Mouse (Mus musculus) CD8-positive naive resting alpha-beta T cell, adult 2 months (primary cell): ENCODE data around the gene Gm17428.
A peak's percentile ranks its signal among the peaks of the same experiment; 100 is the strongest.
"Not testable (repeated sequence)": the region's sequence is repeated elsewhere in the genome, so short reads cannot be mapped to it uniquely, and the experiment has no call there.

Source experiments
- DNase-seq, 2 experiments: peaks; one replicate each; pipeline ENCODE4 v3.0.0; 2022; ENCODE audit warnings: low read depth in 2 of 2, low spot score in 2 of 2

Gm17428 gene

GRCm38 (mm10) chr14:54976633-54977032 lies at the start of gene Gm17428:
Gene Gm17428 (plus strand): TSS chr14:54976933.
- no peak for DNase-seq

- no peak for DNase-seq
Measured at GRCm38 (mm10) chr14:54927296-54927695, 49.4 kb upstream of the Gm17428 start.

DNA sequence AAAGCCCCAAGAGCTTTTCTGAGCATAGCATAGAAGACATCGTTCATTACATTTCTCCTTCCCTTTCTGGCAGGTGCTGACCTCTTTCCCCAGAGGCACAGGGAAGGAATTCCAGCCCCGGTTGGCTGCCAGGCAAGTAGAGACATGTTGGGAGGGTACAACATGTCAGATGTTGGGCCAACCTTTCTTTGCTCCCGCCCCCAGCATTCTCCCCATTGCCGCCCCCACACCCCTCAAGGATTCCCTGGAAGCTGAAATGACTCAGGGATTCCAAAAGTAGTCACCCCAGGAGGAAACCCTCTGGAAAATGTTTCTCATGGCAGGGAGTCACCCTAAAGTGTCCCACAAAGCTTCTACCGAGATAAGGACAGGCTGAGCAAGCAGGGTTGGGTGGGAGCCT lies 46.9 kb upstream of the Gm17428 start:
- DNase-seq: no peak

DNA sequence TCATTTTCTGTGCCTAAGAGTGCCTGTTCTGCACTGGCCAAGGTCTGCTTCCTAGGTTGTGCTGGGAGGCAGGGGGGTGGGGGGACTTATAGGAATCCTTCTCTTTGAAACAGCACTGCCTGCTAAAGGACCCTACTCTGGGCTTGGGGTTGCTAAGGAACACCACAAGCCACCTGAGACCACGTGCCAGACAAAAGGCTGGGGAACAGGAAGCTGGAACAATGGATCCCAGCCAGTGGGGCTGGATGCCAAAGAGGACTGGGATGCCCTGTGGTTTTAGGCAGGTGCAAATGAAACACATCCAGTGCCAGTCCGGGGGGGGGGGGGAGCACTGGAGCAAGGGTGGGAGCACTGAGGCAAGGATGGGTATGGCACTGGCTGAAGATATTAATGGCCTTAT lies 46.3 kb upstream of the Gm17428 start:
- DNase-seq: no peak

- no peak for DNase-seq
Measured at GRCm38 (mm10) chr14:54932645-54933150, 44.0 kb upstream of the Gm17428 start, which contains the start of gene Il25. Gene Il25 (plus strand): TSS chr14:54932695.

- no peak for DNase-seq
Measured at GRCm38 (mm10) chr14:54935904-54936830, 40.6 kb upstream of the Gm17428 start, which contains the start of gene Cmtm5. Gene Cmtm5 (plus strand): TSS chr14:54936261.

GRCm38 (mm10) chr14:54936831-54937160 lies 39.9 kb upstream of the Gm17428 start:
- no peak for DNase-seq

- DNase-seq: no peak
Measured at GRCm38 (mm10) chr14:54937361-54938182, 39.2 kb upstream of the Gm17428 start.

GRCm38 (mm10) chr14:54938431-54939219 lies 38.1 kb upstream of the Gm17428 start:
- DNase-seq: no peak

DNA sequence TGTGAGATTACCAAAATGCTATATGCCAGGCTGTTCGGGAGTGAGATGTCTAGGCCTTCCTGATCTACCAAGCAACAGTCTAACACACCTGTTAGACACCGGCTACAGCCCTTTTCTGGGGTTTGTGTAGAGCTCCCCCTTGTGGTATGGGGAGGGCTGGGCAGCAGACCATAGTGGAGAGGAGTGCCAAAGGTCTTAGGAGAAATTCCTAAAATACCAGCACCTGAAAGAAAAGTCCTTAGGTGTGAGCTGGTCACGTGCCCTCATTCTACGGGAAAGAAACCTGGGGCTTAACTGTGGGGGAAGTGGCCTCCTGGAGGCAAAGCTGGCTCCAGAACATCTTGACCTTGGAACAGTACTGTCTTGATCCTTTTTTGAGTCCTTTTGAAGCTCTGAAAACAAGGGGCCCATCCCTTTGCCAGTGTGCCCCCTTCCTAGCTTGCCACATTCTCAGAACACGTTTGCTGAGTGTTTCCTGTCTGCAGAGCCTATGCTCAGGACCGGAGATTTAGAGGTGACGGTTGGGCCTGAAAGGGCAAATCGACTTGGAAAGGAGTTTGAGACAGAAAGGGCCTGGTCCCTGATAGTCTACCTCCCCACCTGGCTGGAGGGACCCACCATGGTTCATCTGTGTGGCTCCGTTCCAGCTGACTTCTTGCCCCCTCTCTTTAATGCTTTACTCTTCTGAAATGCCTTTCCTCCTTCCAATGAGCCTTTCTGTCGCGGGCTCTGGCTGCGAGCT lies 37.1 kb upstream of the Gm17428 start:
- peak; percentile 53 to 68 for DNase-seq

DNA sequence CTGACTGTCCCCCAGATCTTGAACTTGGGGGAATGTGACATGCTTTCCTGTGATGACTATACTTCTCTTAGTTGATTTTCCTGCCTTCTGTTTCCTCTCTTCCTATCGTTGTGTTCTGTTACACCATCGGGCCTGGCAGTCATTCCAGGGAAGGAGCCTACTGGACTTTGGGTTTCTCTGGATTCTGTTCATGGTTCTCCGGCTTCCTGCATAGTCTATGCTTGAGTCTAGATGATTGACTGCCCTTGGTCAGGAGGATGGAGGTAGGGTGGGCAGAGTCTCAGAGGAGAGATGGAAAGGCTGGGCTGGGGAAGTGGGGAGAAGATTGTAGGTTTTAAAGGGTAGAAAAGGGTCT lies 36.6 kb upstream of the Gm17428 start:
- DNase-seq: no peak

- no peak for DNase-seq
Measured at GRCm38 (mm10) chr14:54941024-54941978, 35.4 kb upstream of the Gm17428 start.

- DNase-seq: no peak
Measured at GRCm38 (mm10) chr14:54942479-54942878, 34.3 kb upstream of the Gm17428 start.

DNA sequence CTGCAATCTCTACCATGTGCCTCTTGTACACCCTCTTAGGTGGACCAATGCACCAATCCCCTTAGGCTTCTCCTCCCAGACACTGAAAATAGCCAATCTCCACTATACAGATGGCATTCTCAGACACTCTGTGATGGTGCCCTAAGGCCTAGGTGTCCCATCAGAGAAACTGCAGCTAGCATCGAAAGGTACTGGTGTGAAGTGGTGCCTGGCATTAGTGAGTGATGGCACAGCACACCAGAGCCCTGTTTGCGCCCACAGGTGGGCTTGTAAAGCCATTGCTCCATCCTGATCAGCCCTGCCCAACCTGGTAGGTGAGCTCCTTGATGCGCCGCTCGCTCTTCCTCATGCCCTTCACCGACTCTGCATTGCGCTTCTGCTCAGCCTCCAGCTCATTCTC lies 32.8 kb upstream of the Gm17428 start:
- DNase-seq: no peak

DNA sequence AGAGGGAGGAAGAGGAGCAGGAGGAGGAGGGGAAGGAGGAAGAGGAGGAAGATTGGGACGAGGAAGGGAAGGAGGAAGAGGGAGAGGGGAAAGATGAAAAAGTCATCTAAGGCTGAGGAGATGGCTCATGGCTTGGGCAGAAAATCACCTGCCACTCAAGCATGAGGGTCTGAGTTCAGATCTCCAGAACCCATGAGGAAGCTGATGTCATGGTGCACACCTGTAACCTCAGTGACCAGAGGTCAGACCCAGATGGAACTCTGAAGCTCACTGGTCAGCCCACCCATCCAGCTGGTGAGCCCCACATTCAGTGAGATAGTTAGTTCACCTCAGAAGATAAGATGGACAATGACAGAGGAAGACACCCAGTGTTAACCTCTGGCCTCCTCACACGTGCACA lies 31.8 kb upstream of the Gm17428 start:
- no peak for DNase-seq

DNA sequence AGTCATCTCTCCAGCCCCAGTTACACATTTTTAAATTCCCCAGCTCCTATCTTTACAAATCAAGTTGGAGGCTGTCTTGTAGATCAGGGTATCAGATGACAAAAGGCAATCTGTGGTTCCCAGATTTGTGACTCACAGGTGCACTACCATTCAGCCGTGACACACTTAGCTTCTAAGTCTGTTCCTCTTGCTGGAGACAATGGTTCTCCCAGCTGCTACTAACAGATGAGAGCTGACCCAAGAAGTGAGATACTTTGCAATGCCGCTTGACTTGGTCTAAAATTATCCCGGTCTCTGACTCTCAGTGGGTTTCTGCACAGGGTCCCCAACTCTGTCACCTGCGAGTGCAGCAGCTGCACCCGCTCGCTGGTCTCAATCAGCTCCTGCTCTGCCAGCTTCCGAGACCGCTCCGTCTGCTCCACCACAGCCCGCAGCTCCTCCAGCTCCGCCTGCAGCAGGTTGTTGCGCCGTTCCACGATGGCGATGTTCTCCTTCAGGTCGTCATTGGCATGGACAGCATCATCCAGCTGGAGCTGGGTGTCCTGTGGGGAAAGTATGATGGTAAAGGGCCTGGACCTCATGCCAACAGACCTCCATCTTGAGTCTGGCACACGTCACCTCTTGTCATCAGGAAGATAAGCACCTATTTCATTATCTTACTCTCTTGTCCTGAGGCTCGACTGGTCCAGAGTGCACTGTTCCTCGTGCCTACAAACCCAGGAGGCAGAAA lies 30.6 kb upstream of the Gm17428 start:
- DNase-seq: no peak

- DNase-seq: not testable (repeated sequence)
Measured at GRCm38 (mm10) chr14:54947008-54947407, 29.7 kb upstream of the Gm17428 start.

DNA sequence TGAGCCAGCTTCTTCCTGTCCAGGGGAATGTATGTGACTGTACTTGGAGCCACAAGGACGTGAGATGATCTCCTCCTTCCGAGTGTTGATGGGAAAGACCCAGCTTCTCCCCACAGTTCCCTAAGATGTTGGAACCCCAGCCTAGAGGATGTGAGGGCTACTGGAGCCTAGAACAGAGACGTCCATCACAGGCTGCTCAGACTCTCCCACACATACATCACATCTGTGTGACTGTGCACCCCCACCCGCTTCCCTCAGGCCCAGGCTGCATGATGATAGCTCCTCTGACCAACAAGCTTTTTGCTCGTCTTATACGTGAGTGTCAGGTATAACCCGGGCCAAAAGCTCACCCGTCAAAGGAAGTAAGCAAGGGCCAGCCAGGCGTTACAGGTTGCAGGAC lies 28.0 kb upstream of the Gm17428 start:
- DNase-seq: no peak

- DNase-seq: no peak
Measured at GRCm38 (mm10) chr14:54950493-54950892, 26.2 kb upstream of the Gm17428 start.
